Mouse (Mus musculus) midbrain, postnatal 0 days (tissue): ENCODE results near the gene Tex2. TPM values are rescaled to one million over a fixed set of nuclear protein-coding genes. Genes with fewer than 3 reads are reported as not detected.
"Not testable (repeated sequence)": the region's sequence is repeated elsewhere in the genome, so short reads cannot be mapped to it uniquely, and the experiment has no call there.

Experiments used
- ATAC-seq: fragments of 200-750 bp; cut with Nextera tagmentation; 2 replicates; pipeline ENCODE4 v1.8.0; 2017; ENCODE audit warnings: moderate number of reproducible peaks, mild to moderate bottlenecking, moderate TSS enrichment, moderate library complexity; ENCODE audit not compliant: low FRiP score
- DNase-seq: peaks from one replicate; pipeline ENCODE4 v3.0.0-alpha.2; 2015; ENCODE audit warnings: low spot score
- H3K27ac ChIP-seq: fragments of 300-500 bp; sonication (generic); 2 replicates; pipeline ENCODE4 v1.5.1; 2014; ENCODE audit warnings: low read depth, mild to moderate bottlenecking, low read length, mixed read lengths
- H3K27me3 ChIP-seq: fragments of 300-500 bp; sonication (generic); 2 replicates; pipeline ENCODE4 v1.6.1; 2014; ENCODE audit warnings: low read length, control low read depth, mixed read lengths; ENCODE audit not compliant: insufficient read depth
- H3K36me3 ChIP-seq: fragments of 300-500 bp; sonication (generic); 2 replicates; pipeline ENCODE4 v1.6.1; 2014; ENCODE audit warnings: low read length, control low read depth, mixed read lengths; ENCODE audit not compliant: insufficient read depth
- H3K4me1 ChIP-seq: fragments of 300-500 bp; sonication (generic); 2 replicates; pipeline ENCODE4 v1.6.1; 2014; ENCODE audit warnings: mild to moderate bottlenecking, control low read depth, antibody characterized with exemption, low read length, mixed read lengths; ENCODE audit not compliant: insufficient read depth
- H3K4me2 ChIP-seq: fragments of 300-500 bp; sonication (generic); 2 replicates; pipeline ENCODE4 v1.6.1; 2014; ENCODE audit warnings: low read depth, mild to moderate bottlenecking, low read length, mixed read lengths; ENCODE audit not compliant: poor library complexity, severe bottlenecking
- H3K4me3 ChIP-seq: fragments of 300-500 bp; sonication (generic); 2 replicates; pipeline ENCODE4 v1.5.1; 2014; ENCODE audit warnings: low read depth, mild to moderate bottlenecking, low read length, moderate library complexity
- H3K9ac ChIP-seq: fragments of 300-500 bp; sonication (generic); replicated peaks from 2 replicates; pipeline ENCODE4 v1.6.1; 2014; ENCODE audit warnings: mild to moderate bottlenecking, low read length, moderate library complexity, mixed read lengths; ENCODE audit not compliant: poor library complexity, severe bottlenecking
- H3K9me3 ChIP-seq: fragments of 300-500 bp; sonication (generic); 2 replicates; pipeline ENCODE4 v1.6.1; 2016; ENCODE audit warnings: low read length, control low read depth
- CTCF ChIP-seq: IDR thresholded peaks from 2 replicates; pipeline ENCODE4 v1.5.1; 2016; ENCODE audit warnings: antibody characterized with exemption, mild to moderate bottlenecking
- WGBS: fragments of 180-500 bp; shearing (Covaris S2); extraction: QIAGEN DNeasy Blood & Tissue Kit; methylation state at CpG from one replicate; pipeline ENCODE4 v1.1.7; 2014; 5-methylcytosine and 5-hydroxymethylcytosine counted together
- polyA plus RNA-seq: library from polyadenylated mRNA; unstranded; fragments of >200 nt; fragmentation: Nextera tagmentation; extraction: Ambion mirVana; gene quantifications from 2 replicates; pipeline ENCODE4 v1.2.1, GENCODE M21; 2015
- total RNA-seq: library from RNA; depleted of rRNA; stranded (reverse); fragments of >200 nt; gene quantifications from 2 replicates; pipeline ENCODE4 v1.2.3, GENCODE M21; 2014

Tex2 gene
- total and polyA plus RNA-seq, 2 experiments from 2014 or later = 36.3 to 69.5 TPM

GRCm38 (mm10) chr11:106579146-106579545 is 34.1 kb downstream of the Tex2 start:
- WGBS = 94% methylated on average over 2 of the region's 2 CpGs
- no peaks in the 10 kb centered on the region for H3K9me3 ChIP-seq
- no peak for TF ChIP-seq CTCF
- no peaks in the 10 kb centered on the region for H3K36me3 ChIP-seq
- DNase-seq (no peak), ATAC-seq (no peak)
- H3K27me3 ChIP-seq = no peaks in the 10 kb centered on the region
- no peak overlapping the region for H3K4me2 ChIP-seq
- no peaks in the 10 kb centered on the region for H3K4me1 ChIP-seq
- no peak overlapping the region for H3K4me3 ChIP-seq
- no peak overlapping the region for H3K9ac ChIP-seq
- no peak overlapping the region for H3K27ac ChIP-seq

DNA sequence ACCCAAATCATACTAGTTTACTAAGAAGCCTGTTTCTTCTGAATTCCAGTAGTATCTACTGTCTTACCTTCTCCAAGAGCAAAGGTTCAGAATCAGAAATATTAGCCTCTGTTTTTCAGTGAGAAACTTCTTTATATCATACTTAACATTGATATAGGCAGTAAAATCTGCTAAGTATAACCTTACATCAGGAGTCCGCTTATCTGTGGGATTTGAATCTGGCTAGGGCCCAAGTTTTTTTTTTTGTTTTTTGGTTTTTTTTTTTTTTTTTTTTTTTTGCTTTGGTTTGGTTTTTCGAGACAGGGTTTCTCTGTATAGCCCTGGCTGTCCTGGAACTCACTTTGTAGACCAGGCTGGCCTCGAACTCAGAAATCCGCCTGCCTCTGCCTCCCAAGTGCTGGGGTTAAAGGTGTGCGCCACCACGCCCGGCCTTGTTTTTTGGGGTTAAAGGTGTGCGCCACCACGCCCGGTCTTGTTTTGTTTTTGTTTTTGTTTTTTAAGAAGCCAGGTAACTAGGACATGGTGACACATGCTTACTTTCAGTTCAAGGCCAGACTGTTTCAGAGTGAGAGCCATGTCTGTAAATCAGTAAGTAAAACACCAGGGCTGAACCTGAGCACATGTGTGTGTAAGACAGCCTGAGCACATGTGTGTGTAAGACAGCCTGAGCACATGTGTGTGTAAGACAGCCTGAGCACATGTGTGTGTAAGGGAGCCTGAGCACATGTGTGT is 35.4 kb downstream of the Tex2 start:
- H3K27me3 ChIP-seq, H3K4me1 ChIP-seq, H3K36me3 ChIP-seq, DNase-seq, H3K9ac ChIP-seq, H3K27ac ChIP-seq, H3K4me3 ChIP-seq, H3K9me3 ChIP-seq, ATAC-seq, H3K4me2 ChIP-seq: not testable (repeated sequence)
- WGBS = 96% methylated on average over 9 of the region's 10 CpGs

DNA sequence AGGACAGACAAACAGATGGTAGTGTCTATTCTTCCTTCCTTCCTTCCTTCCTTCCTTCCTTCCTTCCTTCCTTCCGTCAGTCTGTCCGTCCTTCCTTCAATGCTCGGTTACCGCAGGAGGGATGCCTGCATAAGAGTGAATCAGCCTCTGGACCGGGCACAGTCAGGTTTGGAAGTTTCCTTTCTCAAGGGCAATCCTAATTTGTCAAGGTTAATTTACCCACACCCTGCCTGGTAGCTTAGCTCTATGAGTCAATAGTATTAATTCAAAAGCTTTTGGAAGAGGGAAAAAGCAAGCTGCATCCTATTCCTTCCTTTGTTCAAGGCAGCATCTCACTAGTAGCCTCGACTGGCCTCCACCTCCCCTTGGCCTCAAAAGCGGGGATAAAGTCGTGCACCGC is 38.8 kb downstream of the Tex2 start:
- ATAC-seq (no peak), DNase-seq (no peak)
- no peak overlapping the region for H3K9ac ChIP-seq
- 86% methylated on average over 9 of the region's 9 CpGs for WGBS
- no peak overlapping the region for H3K4me2 ChIP-seq
- H3K36me3 ChIP-seq = no peaks in the 10 kb centered on the region
- no peaks in the 10 kb centered on the region for H3K9me3 ChIP-seq
- H3K4me3 ChIP-seq = no peak overlapping the region
- no peak for TF ChIP-seq CTCF
- no peak overlapping the region for H3K27ac ChIP-seq
- no peaks in the 10 kb centered on the region for H3K27me3 ChIP-seq
- H3K4me1 ChIP-seq = peaks cover 17% of the 10 kb centered on the region

- no peak for TF ChIP-seq CTCF
- Histone ChIP-seq H3K9ac (no peak overlapping the region), H3K4me1 (peaks cover 17% of the 10 kb centered on the region), H3K36me3 (no peaks in the 10 kb centered on the region), H3K4me2 (no peak overlapping the region), H3K27ac (peak overlapping the region; percentile 26; the same call in 1 of the 2 replicates), H3K27me3 (no peaks in the 10 kb centered on the region), H3K9me3 (no peaks in the 10 kb centered on the region), H3K4me3 (no peak overlapping the region)
- 67% methylated on average over 9 of the region's 9 CpGs for WGBS
- DNase-seq (no peak), ATAC-seq (no peak)
These were observed 39.6 kb downstream of the Tex2 start for GRCm38 (mm10) chr11:106573476-106574240.

DNA sequence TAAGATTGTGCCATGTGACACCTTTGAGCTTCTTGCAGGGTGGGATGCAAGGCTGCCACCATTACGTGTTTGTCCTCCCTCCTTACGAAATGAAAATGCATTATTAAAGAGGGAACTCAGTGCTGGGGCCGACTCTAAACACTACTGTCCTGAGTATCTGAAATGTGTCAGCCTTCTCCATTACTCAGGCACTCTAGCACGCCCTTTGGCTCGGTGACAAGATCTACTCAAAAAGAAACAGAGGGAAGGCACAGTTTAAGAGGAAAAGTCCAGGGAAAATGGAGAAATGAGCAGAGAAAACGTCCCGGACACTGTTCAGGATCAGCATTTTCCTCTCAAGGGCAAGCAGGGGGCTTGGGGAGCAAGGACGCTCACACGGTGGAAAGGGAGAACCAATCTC is 40.3 kb downstream of the Tex2 start:
- no peak overlapping the region for H3K9ac ChIP-seq
- no peak for ATAC-seq
- TF ChIP-seq CTCF = no peak
- H3K4me3 ChIP-seq = no peak overlapping the region
- peaks cover 17% of the 10 kb centered on the region for H3K4me1 ChIP-seq
- H3K9me3 ChIP-seq = no peaks in the 10 kb centered on the region
- peak; percentile 28 for DNase-seq
- H3K27ac ChIP-seq = peak overlapping the region; percentile 26; the same call in 1 of the 2 replicates
- H3K27me3 ChIP-seq = no peaks in the 10 kb centered on the region
- 0 out of 2 replicates have a peak, but pooled peaks cover 3% of the 10 kb centered on the region for H3K36me3 ChIP-seq
- WGBS = 60% methylated on average over 9 of the region's 9 CpGs
- no peak overlapping the region for H3K4me2 ChIP-seq
